ENCODE assay signal across 19 mouse cellular contexts in the genomic region with DNA sequence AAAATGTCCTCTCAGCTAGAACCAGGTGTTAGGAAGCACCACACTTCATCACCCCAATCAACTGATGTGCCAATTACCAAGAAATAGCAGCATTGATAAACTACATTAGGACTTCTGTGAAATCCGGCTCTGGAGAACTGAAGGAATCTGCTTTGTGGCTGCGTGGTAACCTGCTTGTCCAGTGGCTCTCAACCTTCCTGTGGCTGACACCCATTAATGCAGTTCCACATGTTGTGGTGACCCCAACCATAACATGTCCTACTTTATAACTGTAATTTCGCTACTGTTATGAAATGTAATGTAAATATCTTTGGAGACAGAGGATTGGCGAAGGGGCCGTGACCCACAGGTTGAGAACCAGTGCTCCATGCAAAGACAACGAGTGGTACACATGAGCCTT.
A peak's percentile ranks its signal among the peaks of the same experiment; 100 is the strongest.
DNase-seq lines count a peak whose midpoint lies in the region; ATAC-seq and TF ChIP-seq lines count a peak whose summit lies in the region.
"Had no signal": no experiment of that assay in that cellular context is flagged by ENCODE, and none has a peak within 500 bp of the region (broad histone marks: within the 10 kb centered on the region; RNA-seq: fewer than 3 reads in every experiment).

No protein-coding gene starts in this region.

- peak; percentile 59 for DNase-seq in heart, adult 11 months
- no peak for DNase-seq in heart, adult 8-10 months (ENCODE audit: low spot score)
- peak; percentile 74 for DNase-seq in midbrain, embryonic 11.5 days (ENCODE audit: low spot score, missing footprints)
- DNase-seq in midbrain, postnatal 0 days (ENCODE audit: low spot score): no peak
- DNase-seq: adrenal gland, adult 2 months; adrenal gland, adult 8-10 months; adrenal gland, postnatal 10 days; adrenal gland, postnatal 14 days; adrenal gland, postnatal 25 days; adrenal gland, postnatal 36 days; B cell, adult 2 months; cerebellum, adult 11 months; cerebellum, adult 11-12 months; cerebellum, adult 18-20 months had no signal

- no peaks in the 10 kb centered on the region for H3K9me3 ChIP-seq in midbrain, embryonic 11.5 days (ENCODE audit: control insufficient read depth, low read length)
- H3K9me3 ChIP-seq in midbrain, postnatal 0 days (ENCODE audit: low read length): no peaks in the 10 kb centered on the region

- no peak overlapping the region for H3K4me2 ChIP-seq in midbrain, embryonic 11.5 days
- no peak overlapping the region for H3K4me2 ChIP-seq in midbrain, postnatal 0 days (ENCODE audit: low read depth, low read length, poor library complexity, severe bottlenecking)

- no peak overlapping the region for H3K9ac ChIP-seq in midbrain, embryonic 11.5 days (ENCODE audit: low read length)
- H3K9ac ChIP-seq in midbrain, postnatal 0 days (replicated peaks; ENCODE audit: low read length, poor library complexity, severe bottlenecking): no peak overlapping the region

- no peak for TF ChIP-seq CTCF in midbrain, postnatal 0 days (IDR thresholded peaks at IDR 0.05)

- H3K4me3 ChIP-seq in midbrain, embryonic 11.5 days (ENCODE audit: low read depth, low read length): no peak overlapping the region
- no peak overlapping the region for H3K4me3 ChIP-seq in midbrain, postnatal 0 days (ENCODE audit: low read depth, low read length)

- no peak overlapping the region for H3K27ac ChIP-seq in midbrain, embryonic 11.5 days (ENCODE audit: low read depth, low read length)
- no peak overlapping the region for H3K27ac ChIP-seq in midbrain, postnatal 0 days (ENCODE audit: low read depth, low read length)

- no peak for ATAC-seq in midbrain, embryonic 11.5 days (ENCODE audit: low FRiP score)
- ATAC-seq in midbrain, postnatal 0 days (ENCODE audit: low FRiP score): no peak
- ATAC-seq: activated CD4-positive, CD25-positive, alpha-beta regulatory T cell, adult 4 months; CD4-positive, CD25-positive, alpha-beta regulatory T cell, adult 4 months; Patski had no signal

- no peaks in the 10 kb centered on the region for H3K36me3 ChIP-seq in midbrain, embryonic 11.5 days (ENCODE audit: control insufficient read depth, insufficient read depth, low read length)
- no peaks in the 10 kb centered on the region for H3K36me3 ChIP-seq in midbrain, postnatal 0 days (ENCODE audit: insufficient read depth, low read length)
- H3K36me3 ChIP-seq: G1E had no signal

- H3K27me3 ChIP-seq in midbrain, embryonic 11.5 days (ENCODE audit: control insufficient read depth, insufficient read depth, low read length): no peaks in the 10 kb centered on the region
- no peaks in the 10 kb centered on the region for H3K27me3 ChIP-seq in midbrain, postnatal 0 days (ENCODE audit: insufficient read depth, low read length)
- H3K27me3 ChIP-seq: CH12.LX, Patski had no signal

- H3K4me1 ChIP-seq in midbrain, embryonic 11.5 days (ENCODE audit: control insufficient read depth, insufficient read depth, low read length): no peaks in the 10 kb centered on the region
- no peaks in the 10 kb centered on the region for H3K4me1 ChIP-seq in midbrain, postnatal 0 days (ENCODE audit: insufficient read depth, low read length)

- WGBS in midbrain, embryonic 11.5 days: 88% methylated on average over 6 of the region's 6 CpGs
- 91% methylated on average over 6 of the region's 6 CpGs for WGBS in midbrain, postnatal 0 days

Comparison
In these comparisons a context has a peak if more than half of its experiments do, and no peak if none do; other contexts are left out.
1. DNase-seq: peak in heart, adult 11 months (single experiment) and midbrain, embryonic 11.5 days (single experiment); none in heart, adult 8-10 months (single experiment) and midbrain, postnatal 0 days (single experiment).